Mouse (Mus musculus) kidney, postnatal 0 days (tissue): ENCODE data around the gene Isx. TPM values are rescaled to one million over a fixed set of nuclear protein-coding genes. Genes with fewer than 3 reads are reported as not detected.

ENCODE experiments used
- ATAC-seq: fragments of 200-750 bp; cut with Nextera tagmentation; replicated peaks from 2 replicates; pipeline ENCODE4 v1.8.0; 2017; ENCODE audit warnings: low read depth, moderate number of reproducible peaks, moderate TSS enrichment, moderate library complexity; ENCODE audit not compliant: low FRiP score
- DNase-seq: peaks from one replicate; pipeline ENCODE4 v3.0.0-alpha.2; 2016; ENCODE audit warnings: low spot score
- H3K27ac ChIP-seq: fragments of 300-500 bp; sonication (generic); 2 replicates; pipeline ENCODE4 v1.5.1; 2014; ENCODE audit warnings: mild to moderate bottlenecking
- H3K27me3 ChIP-seq: fragments of 300-500 bp; sonication (generic); 2 replicates; pipeline ENCODE4 v1.6.1; 2014; ENCODE audit warnings: low read length, mixed read lengths; ENCODE audit not compliant: insufficient read depth
- H3K36me3 ChIP-seq: fragments of 300-500 bp; sonication (generic); 2 replicates; pipeline ENCODE4 v1.6.1; 2014; ENCODE audit warnings: low read length, mixed read lengths; ENCODE audit not compliant: insufficient read depth
- H3K4me1 ChIP-seq: fragments of 300-500 bp; sonication (generic); replicated peaks from 2 replicates; pipeline ENCODE4 v1.6.1; 2014; ENCODE audit warnings: antibody characterized with exemption, low read length, mixed read lengths; ENCODE audit not compliant: insufficient read depth
- H3K4me2 ChIP-seq: fragments of 300-500 bp; sonication (generic); 2 replicates; pipeline ENCODE4 v1.6.1; 2014; ENCODE audit warnings: mild to moderate bottlenecking, low read length, moderate library complexity, mixed read lengths
- H3K4me3 ChIP-seq: fragments of 300-500 bp; sonication (generic); replicated peaks from 2 replicates; pipeline ENCODE4 v1.5.1; 2014; ENCODE audit warnings: low read depth, low read length
- H3K9ac ChIP-seq: fragments of 300-500 bp; sonication (generic); 2 replicates; pipeline ENCODE4 v1.6.1; 2014; ENCODE audit warnings: low read depth, low read length
- H3K9me3 ChIP-seq: fragments of 300-500 bp; sonication (generic); replicated peaks from 2 replicates; pipeline ENCODE4 v1.6.1; 2016; ENCODE audit warnings: low read length, inconsistent platforms, mixed read lengths
- CTCF ChIP-seq: IDR thresholded peaks from 2 replicates; pipeline ENCODE4 v1.5.1; 2016; ENCODE audit warnings: antibody characterized with exemption, low read depth, mild to moderate bottlenecking, moderate library complexity
- WGBS: fragments of 180-500 bp; shearing (Covaris S2); extraction: QIAGEN DNeasy Blood & Tissue Kit; methylation state at CpG from one replicate; pipeline ENCODE4 v1.1.7; 2014; 5-methylcytosine and 5-hydroxymethylcytosine counted together
- polyA plus RNA-seq: library from polyadenylated mRNA; unstranded; fragments of >200 nt; fragmentation: Nextera tagmentation; extraction: Ambion mirVana; gene quantifications from 2 replicates; pipeline ENCODE4 v1.2.1, GENCODE M21; 2015

The Isx gene
- polyA plus RNA-seq, 1 experiment from 2014 or later = 0.11 TPM

DNA sequence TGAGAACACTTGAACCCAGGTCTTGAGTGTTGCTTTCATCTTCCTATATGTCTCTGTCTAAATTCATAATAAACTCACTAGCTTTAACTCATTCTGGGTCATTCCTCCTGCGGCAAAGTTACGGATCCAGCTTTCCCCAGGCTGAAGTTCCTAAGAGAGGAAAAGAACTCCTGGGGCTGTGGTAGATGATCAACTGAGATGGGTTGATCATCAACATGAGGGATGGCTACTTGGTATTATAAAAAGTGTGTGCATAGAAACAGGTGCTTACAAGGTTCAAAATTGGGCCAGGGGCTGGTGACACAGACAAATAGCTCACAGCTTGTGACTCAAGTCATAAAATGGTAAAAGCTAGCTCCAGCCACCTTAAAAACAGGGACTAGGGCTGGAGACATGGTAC, 63.7 kb downstream of the Isx start:
- Histone ChIP-seq H3K4me3 (no peak overlapping the region), H3K9me3 (no peaks in the 10 kb centered on the region), H3K4me2 (no peak overlapping the region), H3K36me3 (no peaks in the 10 kb centered on the region), H3K27me3 (no peaks in the 10 kb centered on the region), H3K27ac (no peak overlapping the region), H3K9ac (no peak overlapping the region), H3K4me1 (no peaks in the 10 kb centered on the region)
- WGBS = 63% methylated on average over 2 of the region's 2 CpGs
- ATAC-seq (no peak), DNase-seq (no peak)
- TF ChIP-seq CTCF = no peak

GRCm38 (mm10) chr8:74942056-74942455, 69.1 kb downstream of the Isx start:
- H3K4me3 ChIP-seq = no peak overlapping the region
- H3K9ac ChIP-seq = no peak overlapping the region
- no peak overlapping the region for H3K27ac ChIP-seq
- ATAC-seq (no peak), DNase-seq (no peak)
- H3K36me3 ChIP-seq = no peaks in the 10 kb centered on the region
- WGBS = 91% methylated on average over 3 of the region's 3 CpGs
- TF ChIP-seq CTCF = no peak
- H3K4me2 ChIP-seq = no peak overlapping the region
- no peaks in the 10 kb centered on the region for H3K9me3 ChIP-seq
- H3K4me1 ChIP-seq = no peaks in the 10 kb centered on the region
- no peaks in the 10 kb centered on the region for H3K27me3 ChIP-seq

Other genes with a start within 250 kb of the Isx start
- gene Hmgxb4, start 120.2 kb downstream of the Isx start, polyA plus RNA-seq = 25.0 and 26.5 TPM in 2 replicates
- gene Tom1, start 160.5 kb downstream of the Isx start, polyA plus RNA-seq = 38.4 and 43.2 TPM in 2 replicates
- 39.9 and 43.1 TPM in 2 replicates for gene Hmox1, start 220.4 kb downstream of the Isx start, polyA plus RNA-seq
- gene Mcm5, start 236.4 kb downstream of the Isx start, polyA plus RNA-seq = 63.7 and 82.4 TPM in 2 replicates